ENCODE assay signal across 37 mouse cellular contexts in genomic region chr8:85021514-85022055, GRCm38 (mm10). TPM values are rescaled to one million over a fixed set of nuclear protein-coding genes. Genes with fewer than 3 reads are reported as not detected.
DNase-seq lines count a peak whose midpoint lies in the region; ATAC-seq and TF ChIP-seq lines count a peak whose summit lies in the region.
"Had no signal": no experiment of that assay in that cellular context is flagged by ENCODE, and none has a peak within 500 bp of the region (broad histone marks: within the 10 kb centered on the region; RNA-seq: fewer than 3 reads in every experiment).

No protein-coding gene starts in this region.

- DNase-seq in heart, adult 2 months: no peak
- no peak for DNase-seq in heart, adult 11 months
- DNase-seq in liver, postnatal 0 days: no peak
- DNase-seq in liver: no peak
- peak; percentile 67 for DNase-seq in ZHBTc4 (ENCODE audit: low read depth, low spot score)
- DNase-seq in frontal cortex, adult 2 months (ENCODE audit: extremely low spot score in 1 of 2, low spot score in 1 of 2): no peak
- DNase-seq in cerebellum, adult 11-12 months: no peak
- DNase-seq: adrenal gland, adult 8-10 months; cerebellum, adult 8-10 months; cerebellum, postnatal 25 days; gastrocnemius, postnatal 10 days; kidney, adult 11 months; kidney, postnatal 14 days; left cerebral cortex, postnatal 4 days; lung, postnatal 4 days; retina, postnatal 1 day; right cerebral cortex, postnatal 25 days; thymus, adult 2 months; thymus, postnatal 36 days had no signal

- no peak for TF ChIP-seq POLR2A in heart, adult 2 months (IDR thresholded peaks at IDR 0.05; ENCODE audit: insufficient read depth, low read depth, low read length)
- no peak for TF ChIP-seq POLR2A in ES-Bruce4 (IDR thresholded peaks at IDR 0.05; ENCODE audit: insufficient read depth, low read length)

- peaks cover 2% of the 10 kb centered on the region; the same call in 1 of the 2 replicates for H3K79me2 ChIP-seq in heart, adult 2 months (replicated peaks; ENCODE audit: control insufficient read depth, insufficient read depth, low read length)

- no peak overlapping the region for H3K4me3 ChIP-seq in heart, adult 2 months
- no peak overlapping the region for H3K4me3 ChIP-seq in liver, postnatal 0 days (ENCODE audit: low read depth, low read length)
- no peak overlapping the region for H3K4me3 ChIP-seq in ES-Bruce4 (ENCODE audit: low read depth, low read length)
- H3K4me3 ChIP-seq: forebrain, embryonic 15.5 days; heart, embryonic 10.5 days; heart, embryonic 15.5 days; hindbrain, embryonic 12.5 days; liver, embryonic 15.5 days; lung, embryonic 15.5 days; megakaryocyte, embryonic 14.5 days; midbrain, embryonic 12.5 days had no signal

- no peak overlapping the region for H3K9ac ChIP-seq in heart, adult 2 months (ENCODE audit: low read depth, low read length)
- H3K9ac ChIP-seq in liver, postnatal 0 days (replicated peaks): no peak overlapping the region
- H3K9ac ChIP-seq in ES-Bruce4 (ENCODE audit: low read depth, poor library complexity, severe bottlenecking): peak overlapping the region; percentile 61
- H3K9ac ChIP-seq: forebrain, embryonic 15.5 days; heart, embryonic 15.5 days; hindbrain, embryonic 12.5 days; liver, embryonic 15.5 days; lung, embryonic 15.5 days; midbrain, embryonic 12.5 days had no signal

- intact Hi-C loops in heart, adult 2 months (cut with DNase I): loop anchor here (10.0 kb wide), 1 partner anchor 47 kb away; the partner anchor contains the start of gene Junb

- peaks cover 7% of the 10 kb centered on the region for H3K4me1 ChIP-seq in heart, adult 2 months (ENCODE audit: control insufficient read depth, insufficient read depth, low read length)
- H3K4me1 ChIP-seq in liver, postnatal 0 days (ENCODE audit: insufficient read depth): peaks cover 18% of the 10 kb centered on the region
- no peaks in the 10 kb centered on the region for H3K4me1 ChIP-seq in ES-Bruce4 (ENCODE audit: control insufficient read depth, insufficient read depth, low read length)

- no peaks in the 10 kb centered on the region for H3K36me3 ChIP-seq in heart, adult 2 months (ENCODE audit: control insufficient read depth, insufficient read depth, low read length)
- peaks cover 33% of the 10 kb centered on the region for H3K36me3 ChIP-seq in liver, postnatal 0 days (replicated peaks; ENCODE audit: insufficient read depth, low read length)
- peaks cover 61% of the 10 kb centered on the region for H3K36me3 ChIP-seq in ES-Bruce4 (ENCODE audit: control insufficient read depth, insufficient read depth, low read length, poor library complexity, severe bottlenecking)

- H3K9me3 ChIP-seq in liver, postnatal 0 days (ENCODE audit: low read length): no peaks in the 10 kb centered on the region
- no peaks in the 10 kb centered on the region for H3K9me3 ChIP-seq in ES-Bruce4 (replicated peaks; ENCODE audit: control insufficient read depth, insufficient read depth, low read length, poor library complexity, severe bottlenecking)
- H3K9me3 ChIP-seq: forebrain, embryonic 15.5 days; heart, embryonic 10.5 days; heart, embryonic 15.5 days; hindbrain, embryonic 12.5 days; liver, embryonic 15.5 days; lung, embryonic 15.5 days; megakaryocyte, embryonic 14.5 days; midbrain, embryonic 12.5 days had no signal

- H3K4me2 ChIP-seq in liver, postnatal 0 days (ENCODE audit: low read depth, low read length): no peak overlapping the region
- H3K4me2 ChIP-seq: forebrain, embryonic 15.5 days; heart, embryonic 15.5 days; hindbrain, embryonic 12.5 days; liver, embryonic 15.5 days; lung, embryonic 15.5 days; midbrain, embryonic 12.5 days had no signal

- ATAC-seq in liver, postnatal 0 days: no peak
- ATAC-seq: activated CD4-positive, CD25-positive, alpha-beta regulatory T cell, adult 4 months; forebrain, embryonic 15.5 days had no signal

- no peak for TF ChIP-seq EP300 in heart, adult 2 months (IDR thresholded peaks at IDR 0.05; ENCODE audit: insufficient read depth, low read depth, low read length)
- no peak for TF ChIP-seq EP300 in liver, postnatal 0 days (IDR thresholded peaks at IDR 0.05; ENCODE audit: low read depth)
- peak; percentile 94 for TF ChIP-seq EP300 in ES-Bruce4 (IDR thresholded peaks at IDR 0.05; ENCODE audit: insufficient read depth, low read depth, low read length)

- peak; percentile 8; the same call in 1 of the 2 replicates for TF ChIP-seq CTCF in heart, adult 2 months (IDR thresholded peaks at IDR 0.05)
- 0 out of 2 replicates have a peak, but pooled peaks have one; percentile 15 for TF ChIP-seq CTCF in liver, postnatal 0 days (IDR thresholded peaks at IDR 0.05; ENCODE audit: low read depth)
- no peak for TF ChIP-seq CTCF in ES-Bruce4 (IDR thresholded peaks at IDR 0.05; ENCODE audit: low read depth, low read length)

- 98% methylated on average over 3 of the region's 3 CpGs for WGBS in heart, adult 2 months
- 87% methylated on average over 3 of the region's 3 CpGs for WGBS in liver, postnatal 0 days (ENCODE audit: insufficient replicate concordance)

- no peaks in the 10 kb centered on the region for H3K27me3 ChIP-seq in heart, adult 2 months (ENCODE audit: control insufficient read depth, insufficient read depth, low read length)
- no peaks in the 10 kb centered on the region for H3K27me3 ChIP-seq in liver, postnatal 0 days (ENCODE audit: insufficient read depth, low read length)
- H3K27me3 ChIP-seq in ES-Bruce4 (ENCODE audit: control insufficient read depth, insufficient read depth, low read length, poor library complexity, severe bottlenecking): no peaks in the 10 kb centered on the region
- H3K27me3 ChIP-seq: forebrain, embryonic 15.5 days; heart, embryonic 15.5 days; hindbrain, embryonic 12.5 days; liver, embryonic 15.5 days; lung, embryonic 15.5 days; megakaryocyte, embryonic 14.5 days; midbrain, embryonic 12.5 days had no signal

- H3K27ac ChIP-seq in heart, adult 2 months: no peak overlapping the region
- no peak overlapping the region for H3K27ac ChIP-seq in liver, postnatal 0 days (ENCODE audit: low read depth)
- H3K27ac ChIP-seq in ES-Bruce4 (ENCODE audit: insufficient read depth, low read length): peak overlapping the region; percentile 85
- H3K27ac ChIP-seq: forebrain, embryonic 15.5 days; heart, embryonic 10.5 days; heart, embryonic 15.5 days; hindbrain, embryonic 12.5 days; liver, embryonic 15.5 days; lung, embryonic 15.5 days; midbrain, embryonic 12.5 days had no signal

RNA-seq across cellular contexts. Expression of gene Asna1, which starts 3.5 kb away (rescaled TPM):
- 10 to 100 TPM; 58.5 to 71.8 TPM for total RNA-seq in heart, adult 2 months (2021)
- polyA plus RNA-seq in heart, adult 2 months (2012; rRNA removed): 104 and 133 TPM in 2 replicates
- 33.2 and 34.4 TPM in 2 replicates for polyA plus RNA-seq in liver, postnatal 0 days (2015; fragmentation: Nextera tagmentation; extraction: Ambion mirVana)
- 170 and 171 TPM in 2 replicates for polyA plus RNA-seq in ES-Bruce4 (2011; ENCODE audit: insufficient read depth, insufficient read length, low read depth, missing spikeins)
- 238 and 271 TPM in 2 replicates for polyA plus RNA-seq in frontal cortex, adult 2 months (2012; rRNA removed)

RNA-seq across cellular contexts. Expression of gene Trir, which starts 5.0 kb away (rescaled TPM):
- 10 to 100 TPM; 81.5 to 94.1 TPM for total RNA-seq in heart, adult 2 months (2021)
- 47.2 and 54.3 TPM in 2 replicates for polyA plus RNA-seq in heart, adult 2 months (2012; rRNA removed)
- polyA plus RNA-seq in liver, postnatal 0 days (2015; fragmentation: Nextera tagmentation; extraction: Ambion mirVana): 63.0 and 73.6 TPM in 2 replicates
- 82.4 and 96.1 TPM in 2 replicates for polyA plus RNA-seq in ES-Bruce4 (2011; ENCODE audit: insufficient read depth, insufficient read length, low read depth, missing spikeins)
- 150 and 167 TPM in 2 replicates for polyA plus RNA-seq in frontal cortex, adult 2 months (2012; rRNA removed)

RNA-seq across cellular contexts. Expression of gene Best2, which starts 7.3 kb away (rescaled TPM):
- not detected for total RNA-seq in heart, adult 2 months (2021)
- not detected in 2 replicates for polyA plus RNA-seq in heart, adult 2 months (2012; rRNA removed)
- polyA plus RNA-seq in liver, postnatal 0 days (2015; fragmentation: Nextera tagmentation; extraction: Ambion mirVana): not detected in 2 replicates
- polyA plus RNA-seq in ES-Bruce4 (2011; ENCODE audit: insufficient read depth, insufficient read length, low read depth, missing spikeins): 0.70 and 1.2 TPM in 2 replicates
- 0.10 TPM in 1 of 2 replicates, not detected in the other for polyA plus RNA-seq in frontal cortex, adult 2 months (2012; rRNA removed)
- total RNA-seq: adrenal gland, adult 8-10 months; adrenal gland, postnatal 4 days; gastrocnemius, postnatal 10 days; heart, postnatal 25 days; layer of hippocampus, postnatal 10 days; left cerebral cortex, postnatal 4 days; monocyte, adult 5-6 weeks had no signal
- polyA plus RNA-seq: activated CD4-positive, CD25-positive, alpha-beta regulatory T cell, adult 4 months; embryonic facial prominence, embryonic 11.5 days; forebrain, embryonic 15.5 days; gonadal fat pad, adult 2 months; heart, embryonic 10.5 days; heart, embryonic 15.5 days; hindbrain, embryonic 12.5 days; kidney, embryonic 14.5 days; liver, embryonic 15.5 days; lung, embryonic 15.5 days; midbrain, embryonic 12.5 days; neural tube, embryonic 14.5 days had no signal

RNA-seq across cellular contexts. Expression of gene Tnpo2, which starts 15.1 kb away (rescaled TPM):
- total RNA-seq in heart, adult 2 months (2021): 10 to 100 TPM; 26.8 to 28.4 TPM
- 26.8 and 34.8 TPM in 2 replicates for polyA plus RNA-seq in heart, adult 2 months (2012; rRNA removed)
- polyA plus RNA-seq in liver, postnatal 0 days (2015; fragmentation: Nextera tagmentation; extraction: Ambion mirVana): 7.6 and 8.2 TPM in 2 replicates
- polyA plus RNA-seq in ES-Bruce4 (2011; ENCODE audit: insufficient read depth, insufficient read length, low read depth, missing spikeins): 193 and 195 TPM in 2 replicates
- polyA plus RNA-seq in frontal cortex, adult 2 months (2012; rRNA removed): 96.1 and 109 TPM in 2 replicates

RNA-seq across cellular contexts. Expression of gene Hook2, which starts 31.2 kb away (rescaled TPM):
- 1 to 10 TPM; 2.0 TPM for total RNA-seq in heart, adult 2 months (2021)
- polyA plus RNA-seq in heart, adult 2 months (2012; rRNA removed): 2.3 and 2.4 TPM in 2 replicates
- 12.0 and 12.2 TPM in 2 replicates for polyA plus RNA-seq in liver, postnatal 0 days (2015; fragmentation: Nextera tagmentation; extraction: Ambion mirVana)
- polyA plus RNA-seq in ES-Bruce4 (2011; ENCODE audit: insufficient read depth, insufficient read length, low read depth, missing spikeins): 41.5 and 41.8 TPM in 2 replicates
- polyA plus RNA-seq in frontal cortex, adult 2 months (2012; rRNA removed): 20.7 and 26.0 TPM in 2 replicates
